Mouse (Mus musculus) MEL (cell line): ENCODE results near the gene Atxn7l1. TPM values are rescaled to one million over a fixed set of nuclear protein-coding genes. Genes with fewer than 3 reads are reported as not detected.

Experiments
- DNase-seq: peaks from one replicate; pipeline ENCODE4 v3.0.0; 2011; ENCODE audit warnings: low read depth, low spot score
- H3K27ac ChIP-seq: 2 replicates; pipeline ENCODE4 v1.5.1; 2012; ENCODE audit warnings: low read depth, mild to moderate bottlenecking, control low read depth, low read length, moderate library complexity; ENCODE audit not compliant: control insufficient read depth
- H3K27me3 ChIP-seq, 2 experiments: fragments of 150-350 bp in 1 of 2; sonication (generic) in 1 of 2; 2 replicates each; pipeline ENCODE4 v1.6.1; 2012; ENCODE audit warnings: low read length in 2 of 2, mild to moderate bottlenecking in 2 of 2, improper control_type of control experiment in 1 of 2, moderate library complexity in 1 of 2; ENCODE audit not compliant: insufficient read depth in 2 of 2, control insufficient read depth in 1 of 2
- H3K36me3 ChIP-seq, 2 experiments: 2 replicates each; pipeline ENCODE4 v1.6.1; 2012 to 2014; ENCODE audit warnings: low read length in 2 of 2, improper control_type of control experiment in 1 of 2, inconsistent platforms in 1 of 2, mild to moderate bottlenecking in 1 of 2; ENCODE audit not compliant: insufficient read depth in 2 of 2, control insufficient read depth in 1 of 2
- H3K4me1 ChIP-seq, 2 experiments: fragments of 150-350 bp in 1 of 2; sonication (generic) in 1 of 2; 2 replicates each; pipeline ENCODE4 v1.6.1; 2012; ENCODE audit warnings: low read length in 2 of 2, improper control_type of control experiment in 1 of 2, mild to moderate bottlenecking in 1 of 2; ENCODE audit not compliant: insufficient read depth in 2 of 2, control insufficient read depth in 1 of 2
- H3K4me3 ChIP-seq, 2 experiments: fragments of 150-350 bp in 1 of 2; sonication (generic) in 1 of 2; 2 replicates each; pipeline ENCODE4 v1.5.1; 2012; ENCODE audit warnings: low read depth in 2 of 2, low read length in 2 of 2, mild to moderate bottlenecking in 2 of 2, moderate library complexity in 2 of 2, control low read depth in 1 of 2, improper control_type of control experiment in 1 of 2; ENCODE audit not compliant: control insufficient read depth in 1 of 2, insufficient read depth in 1 of 2
- H3K79me2 ChIP-seq: 2 replicates; pipeline ENCODE4 v1.6.1; 2012; ENCODE audit warnings: mild to moderate bottlenecking, low read length, moderate library complexity; ENCODE audit not compliant: control insufficient read depth, poor library complexity, insufficient read depth
- H3K9ac ChIP-seq: 2 replicates; pipeline ENCODE4 v1.6.1; 2012; ENCODE audit warnings: low read depth, mild to moderate bottlenecking, control low read depth, low read length, moderate library complexity; ENCODE audit not compliant: control insufficient read depth, poor library complexity, severe bottlenecking
- H3K9me3 ChIP-seq: fragments of 150-350 bp; sonication (generic); replicated peaks from 2 replicates; pipeline ENCODE4 v1.6.1; 2012; ENCODE audit warnings: mild to moderate bottlenecking, low read length, improper control_type of control experiment, moderate library complexity; ENCODE audit not compliant: insufficient read depth
- CTCF ChIP-seq, 3 experiments: IDR thresholded peaks in 2 of 3; conservative IDR thresholded peaks in 1 of 3; 2 replicates each; pipeline ENCODE4 v1.5.1; 2011 to 2012; ENCODE audit warnings: low read length in 3 of 3, low read depth in 2 of 3, mild to moderate bottlenecking in 2 of 3, improper control_type of control experiment in 1 of 3, inconsistent platforms in 1 of 3, mixed read lengths in 1 of 3, moderate library complexity in 1 of 3; ENCODE audit not compliant: control insufficient read depth in 1 of 3, insufficient read depth in 1 of 3, poor library complexity in 1 of 3, severe bottlenecking in 1 of 3
- E2F4 ChIP-seq: IDR thresholded peaks from 2 replicates; pipeline ENCODE4 v1.6.1; 2011; ENCODE audit warnings: low read depth, low read length, improper control_type of control experiment, borderline replicate concordance
- GABPA ChIP-seq: IDR thresholded peaks from 2 replicates; pipeline ENCODE4 v1.6.1; 2012; ENCODE audit warnings: low read depth, mild to moderate bottlenecking, inconsistent platforms, low read length, improper control_type of control experiment, moderate library complexity
- GATA1 ChIP-seq: IDR thresholded peaks from 2 replicates; pipeline ENCODE4 v1.6.1; 2011; ENCODE audit warnings: low read depth, low read length, improper control_type of control experiment
- KAT2A ChIP-seq: conservative IDR thresholded peaks from 2 replicates; pipeline ENCODE4 v1.6.1; 2012; ENCODE audit warnings: low read depth, low read length, improper control_type of control experiment, inconsistent platforms
- MAX ChIP-seq: IDR thresholded peaks from 2 replicates; pipeline ENCODE4 v1.6.1; 2011; ENCODE audit warnings: low read length, improper control_type of control experiment
- MAZ ChIP-seq: IDR thresholded peaks from 2 replicates; pipeline ENCODE4 v1.6.1; 2012; ENCODE audit warnings: low read depth, mild to moderate bottlenecking, inconsistent platforms, low read length, improper control_type of control experiment
- MEF2A ChIP-seq: IDR thresholded peaks from 2 replicates; pipeline ENCODE4 v1.6.1; 2014; ENCODE audit warnings: low read depth, mild to moderate bottlenecking, inconsistent platforms, low read length, improper control_type of control experiment; ENCODE audit not compliant: poor library complexity, insufficient replicate concordance, severe bottlenecking; ENCODE audit errors: extremely low read depth
- MXI1 ChIP-seq: IDR thresholded peaks from 2 replicates; pipeline ENCODE4 v1.6.1; 2011; ENCODE audit warnings: mild to moderate bottlenecking, low read depth, low read length, improper control_type of control experiment
- MYC ChIP-seq: IDR thresholded peaks from 2 replicates; pipeline ENCODE4 v1.6.1; 2011; ENCODE audit warnings: low read depth, mild to moderate bottlenecking, low read length, improper control_type of control experiment, moderate library complexity
- POLR2A ChIP-seq, 2 experiments: IDR thresholded peaks; 2 replicates each; pipeline ENCODE4 v1.6.1; 2011 to 2012; ENCODE audit warnings: low read length in 2 of 2, mild to moderate bottlenecking in 2 of 2, control low read depth in 1 of 2, improper control_type of control experiment in 1 of 2, low read depth in 1 of 2, moderate library complexity in 1 of 2; ENCODE audit not compliant: control insufficient read depth in 1 of 2, insufficient read depth in 1 of 2, poor library complexity in 1 of 2
- POLR2AphosphoS5 ChIP-seq: IDR thresholded peaks from 2 replicates; pipeline ENCODE4 v1.6.1; 2012; ENCODE audit warnings: low read depth, borderline replicate concordance, mild to moderate bottlenecking, inconsistent platforms, low read length, moderate library complexity, mixed read lengths
- RAD21 ChIP-seq: IDR thresholded peaks from 2 replicates; pipeline ENCODE4 v1.6.1; 2011; ENCODE audit warnings: mild to moderate bottlenecking, low read depth, low read length, improper control_type of control experiment
- SMC3 ChIP-seq: IDR thresholded peaks from 2 replicates; pipeline ENCODE4 v1.6.1; 2011; ENCODE audit warnings: low read depth, low read length, improper control_type of control experiment
- TAL1 ChIP-seq: IDR thresholded peaks from 2 replicates; pipeline ENCODE4 v1.6.1; 2012; ENCODE audit warnings: mild to moderate bottlenecking, inconsistent platforms, low read length, moderate library complexity, mixed read lengths
- TBP ChIP-seq: IDR thresholded peaks from 2 replicates; pipeline ENCODE4 v1.8.0; 2011; ENCODE audit warnings: low read depth, low read length, improper control_type of control experiment
- UBTF ChIP-seq: IDR thresholded peaks from 2 replicates; pipeline ENCODE4 v1.6.1; 2012; ENCODE audit warnings: low read depth, mild to moderate bottlenecking, inconsistent platforms, low read length, improper control_type of control experiment, moderate library complexity, borderline replicate concordance; ENCODE audit not compliant: insufficient read depth
- USF2 ChIP-seq, 2 experiments: IDR thresholded peaks; 2 replicates each; pipeline ENCODE4 v1.6.1; 2011 to 2012; ENCODE audit warnings: improper control_type of control experiment in 2 of 2, low read length in 2 of 2, borderline replicate concordance in 1 of 2, inconsistent platforms in 1 of 2, low read depth in 1 of 2, mild to moderate bottlenecking in 1 of 2; ENCODE audit not compliant: insufficient read depth in 1 of 2
- ZC3H11A ChIP-seq: IDR thresholded peaks from 2 replicates; pipeline ENCODE4 v1.6.1; 2012; ENCODE audit warnings: low read depth, mild to moderate bottlenecking, inconsistent platforms, low read length, improper control_type of control experiment
- ZNF384 ChIP-seq: IDR thresholded peaks from 2 replicates; pipeline ENCODE4 v1.6.1; 2012; ENCODE audit warnings: low read depth, mild to moderate bottlenecking, inconsistent platforms, low read length, improper control_type of control experiment
- polyA plus RNA-seq, 2 experiments: library from polyadenylated mRNA; stranded (reverse) in 1 of 2; unstranded in 1 of 2; fragments of >175 nt in 1 of 2; fragments of >200 nt in 1 of 2; gene quantifications; 2 replicates each; pipeline versions ENCODE4 v1.2.1 to v1.2.4; 2012; ENCODE audit warnings: low replicate concordance in 2 of 2, low read depth in 1 of 2; ENCODE audit not compliant: insufficient read length in 2 of 2, insufficient read depth in 1 of 2, missing spikeins in 1 of 2
- total RNA-seq: library from RNA; depleted of rRNA; stranded (reverse); fragments of 300-350 nt; gene quantifications from 2 replicates; pipeline ENCODE4 v1.2.3, GENCODE M21; 2012

Gene Atxn7l1
- total and polyA plus RNA-seq, 3 experiments, result 11.6 to 50.3 TPM; not detected in 1

DNA sequence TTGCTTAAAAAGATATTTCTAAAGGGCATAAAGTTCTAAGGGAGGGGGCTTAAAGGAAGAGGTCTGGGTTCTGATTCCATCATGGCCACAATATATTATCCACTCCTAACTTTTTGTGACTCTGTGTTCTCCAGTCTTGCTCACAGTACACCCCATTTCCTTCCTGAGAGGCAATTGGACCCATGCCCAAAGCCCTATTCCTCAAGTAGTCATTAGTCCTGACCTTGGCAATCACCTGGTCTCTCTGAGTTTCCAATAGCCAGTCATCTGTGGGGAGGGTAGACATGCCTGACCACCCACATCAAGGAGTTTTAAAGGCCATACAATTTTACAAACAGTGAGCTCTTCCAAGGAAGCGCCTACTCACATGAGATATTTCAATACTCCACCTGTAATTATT is 176.3 kb downstream of the Atxn7l1 start:
- Histone ChIP-seq H3K4me1 (no peaks in the 10 kb centered on the region; a peak in 1 of 4 replicates), H3K9ac (no peak overlapping the region), H3K9me3 (no peaks in the 10 kb centered on the region), H3K4me3 (no peak overlapping the region), H3K27me3 (no peaks in the 10 kb centered on the region), H3K27ac (no peak overlapping the region), H3K36me3 (peaks cover 2 to 18% of the 10 kb centered on the region in 2 experiments; a peak in 3 of 4 replicates), H3K79me2 (peaks cover 20% of the 10 kb centered on the region)
- no peak for DNase-seq
- TF ChIP-seq POLR2A (IDR thresholded peaks at IDR 0.05; ENCODE audit: control insufficient read depth in 1 of 2, insufficient read depth in 1 of 2, low read depth in 1 of 2, low read length in 2 of 2, poor library complexity in 1 of 2) (no peak), MXI1 (no peak), MAZ (no peak), ZC3H11A (no peak)

DNA sequence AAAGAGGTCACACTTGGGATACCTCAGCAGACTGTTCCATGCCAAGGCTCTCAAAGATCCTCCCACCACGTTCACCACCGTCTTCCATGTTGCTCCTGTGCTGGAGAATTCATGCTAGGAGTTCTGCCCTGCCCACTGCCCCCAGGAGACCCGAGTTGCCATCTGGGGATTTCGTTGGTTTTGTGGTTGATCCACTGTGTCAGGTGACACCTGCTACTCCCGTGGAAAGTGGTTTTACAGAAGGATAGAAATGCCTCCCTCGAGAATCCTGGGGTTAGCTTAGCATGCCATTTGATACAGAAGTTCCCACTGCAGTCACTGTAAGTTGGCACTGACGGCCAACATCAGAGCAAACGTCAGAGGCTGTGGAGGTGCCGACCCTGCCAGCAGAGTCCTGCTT is 177.9 kb downstream of the Atxn7l1 start:
- H3K36me3 ChIP-seq, result peaks cover 0 to 22% of the 10 kb centered on the region in 2 experiments; a peak in 2 of 4 replicates
- H3K4me1 ChIP-seq, result no peaks in the 10 kb centered on the region
- no peak overlapping the region for H3K27ac ChIP-seq
- H3K9ac ChIP-seq, result no peak overlapping the region
- TF ChIP-seq USF2 (IDR thresholded peaks at IDR 0.05; ENCODE audit: borderline replicate concordance in 1 of 2, insufficient read depth in 1 of 2, low read depth in 1 of 2, low read length in 2 of 2) (no peak), SMC3 (no peak), UBTF (no peak), GABPA (no peak), MAX (no peak), CTCF (IDR thresholded peaks at IDR 0.05 in 2 of 3, conservative IDR thresholded peaks at IDR 0.05 in 1 of 3; ENCODE audit: control insufficient read depth in 1 of 3, insufficient read depth in 1 of 3, low read depth in 2 of 3, low read length in 3 of 3, poor library complexity in 1 of 3, severe bottlenecking in 1 of 3) (no peak), ZC3H11A (no peak), E2F4 (no peak), MEF2A (no peak), POLR2A (IDR thresholded peaks at IDR 0.05; ENCODE audit: control insufficient read depth in 1 of 2, insufficient read depth in 1 of 2, low read depth in 1 of 2, low read length in 2 of 2, poor library complexity in 1 of 2) (no peak), TBP (no peak), POLR2AphosphoS5 (no peak), TAL1 (no peak), MAZ (no peak), MYC (no peak), KAT2A (no peak), GATA1 (no peak), MXI1 (no peak), ZNF384 (no peak), RAD21 (no peak)
- peaks cover 7% of the 10 kb centered on the region for H3K79me2 ChIP-seq
- DNase-seq, result no peak
- H3K27me3 ChIP-seq, result no peaks in the 10 kb centered on the region
- no peaks in the 10 kb centered on the region for H3K9me3 ChIP-seq
- no peak overlapping the region for H3K4me3 ChIP-seq
